7 mouse cellular contexts compared by ENCODE assay signal in genomic region chr9:98955103-98955715, GRCm38 (mm10). TPM values are rescaled to one million over a fixed set of nuclear protein-coding genes. Genes with fewer than 3 reads are reported as not detected.
DNase-seq lines count a peak whose midpoint lies in the region; ATAC-seq lines count a peak whose summit lies in the region.

Gene Foxl2 (plus strand): TSS chr9:98955288.

- H3K9me3 ChIP-seq in megakaryocyte, embryonic 14.5 days = peaks cover 6% of the 10 kb centered on the region
- H3K9me3 ChIP-seq in embryonic facial prominence, embryonic 14.5 days (ENCODE audit: control insufficient read depth, low read length) = no peaks in the 10 kb centered on the region
- no peaks in the 10 kb centered on the region for H3K9me3 ChIP-seq in hindbrain, embryonic 11.5 days (ENCODE audit: control insufficient read depth, low read length)

- peak within 1 kb of the TSS; percentile 80 for H3K27ac ChIP-seq in embryonic facial prominence, embryonic 14.5 days (replicated peaks; ENCODE audit: low read depth, low read length)
- no peak within 1 kb of the TSS for H3K27ac ChIP-seq in hindbrain, embryonic 11.5 days (ENCODE audit: low read depth, low read length)

- H3K4me2 ChIP-seq in embryonic facial prominence, embryonic 14.5 days (ENCODE audit: low read depth, low read length) = peak within 1 kb of the TSS; percentile 87
- peak within 1 kb of the TSS; percentile 82 for H3K4me2 ChIP-seq in hindbrain, embryonic 11.5 days (replicated peaks; ENCODE audit: low read depth, low read length)

- 0% methylated on average over 37 of the region's 58 CpGs for WGBS in embryonic facial prominence, embryonic 14.5 days
- under 1% methylated on average over 48 of the region's 58 CpGs for WGBS in hindbrain, embryonic 11.5 days

- H3K27me3 ChIP-seq in megakaryocyte, embryonic 14.5 days (replicated peaks) = peaks cover 100% of the 10 kb centered on the region
- H3K27me3 ChIP-seq in embryonic facial prominence, embryonic 14.5 days (replicated peaks; ENCODE audit: control insufficient read depth, insufficient read depth, low read length) = peaks cover 100% of the 10 kb centered on the region
- H3K27me3 ChIP-seq in hindbrain, embryonic 11.5 days (ENCODE audit: control insufficient read depth, insufficient read depth, low read length) = peaks cover 88% of the 10 kb centered on the region

- peak; percentile 72 for DNase-seq in embryonic facial prominence, embryonic 14.5 days (ENCODE audit: low spot score)
- peak; percentile 75 for DNase-seq in hindbrain, embryonic 11.5 days (ENCODE audit: low spot score)
- DNase-seq in lung, postnatal 4 days = peak; percentile 10 to 40
- DNase-seq in testis, postnatal 10 days (ENCODE audit: low spot score) = peak; percentile 63
- no peak for DNase-seq in left cerebral cortex, postnatal 36 days (ENCODE audit: low spot score in 2 of 2)

- intact Hi-C loops in left cerebral cortex, postnatal 36 days (cut with DNase I) = loop anchor here (5.0 to 10.0 kb wide), 2 partner anchors 310 to 917 kb away; no protein-coding TSS in a partner anchor

- peak within 1 kb of the TSS; percentile 85 for H3K4me3 ChIP-seq in megakaryocyte, embryonic 14.5 days (replicated peaks)
- H3K4me3 ChIP-seq in embryonic facial prominence, embryonic 14.5 days (ENCODE audit: low read depth, low read length) = peak within 1 kb of the TSS; percentile 54
- peak within 1 kb of the TSS; percentile 43 for H3K4me3 ChIP-seq in hindbrain, embryonic 11.5 days (ENCODE audit: low read depth, low read length)

- H3K4me1 ChIP-seq in megakaryocyte, embryonic 14.5 days = peaks cover 39% of the 10 kb centered on the region
- peaks cover 11% of the 10 kb centered on the region; the same call in 1 of the 2 replicates for H3K4me1 ChIP-seq in embryonic facial prominence, embryonic 14.5 days (ENCODE audit: control insufficient read depth, insufficient read depth, low read length)
- peaks cover 9% of the 10 kb centered on the region for H3K4me1 ChIP-seq in hindbrain, embryonic 11.5 days (replicated peaks; ENCODE audit: control insufficient read depth, insufficient read depth, low read length)

- ATAC-seq in megakaryocyte, adult 5-6 weeks (ENCODE audit: poor library complexity, severe bottlenecking) = no peak
- ATAC-seq in embryonic facial prominence, embryonic 14.5 days (ENCODE audit: low read depth) = peak; percentile 61
- ATAC-seq in hindbrain, embryonic 11.5 days (ENCODE audit: low FRiP score) = peak; percentile 60

- no peaks in the 10 kb centered on the region for H3K36me3 ChIP-seq in megakaryocyte, embryonic 14.5 days (replicated peaks; ENCODE audit: low read length)
- no peaks in the 10 kb centered on the region for H3K36me3 ChIP-seq in embryonic facial prominence, embryonic 14.5 days (ENCODE audit: control insufficient read depth, insufficient read depth, low read length)
- H3K36me3 ChIP-seq in hindbrain, embryonic 11.5 days (ENCODE audit: control insufficient read depth, insufficient read depth, low read length) = no peaks in the 10 kb centered on the region

- peak within 1 kb of the TSS; percentile 70 for H3K9ac ChIP-seq in embryonic facial prominence, embryonic 14.5 days (ENCODE audit: low read depth, low read length)
- peak within 1 kb of the TSS; percentile 44; the same call in 1 of the 2 replicates for H3K9ac ChIP-seq in hindbrain, embryonic 11.5 days (ENCODE audit: low read depth, low read length)

RNA-seq across cellular contexts. Expression of gene Foxl2, which starts in this region (rescaled TPM):
- polyA plus RNA-seq in megakaryocyte, embryonic 14.5 days (2012; ENCODE audit: insufficient read depth, low replicate concordance) = not detected in 2 replicates
- total RNA-seq in megakaryocyte, adult 5-6 weeks (2015) = not detected in 2 replicates
- total RNA-seq in megakaryocyte, adult 5-6 weeks (2017) = not detected in 2 replicates
- polyA plus RNA-seq in embryonic facial prominence, embryonic 14.5 days (2014; fragmentation: Nextera tagmentation; extraction: Ambion mirVana) = 1.0 and 1.5 TPM in 2 replicates
- 1.0 and 1.3 TPM in 2 replicates for polyA plus RNA-seq in hindbrain, embryonic 11.5 days (2014; fragmentation: Nextera tagmentation; extraction: Ambion mirVana)
- total RNA-seq in left cerebral cortex, postnatal 36 days (2021) = under 1 TPM; 0.91 to 0.99 TPM

Comparison
In these comparisons a context has a peak if more than half of its experiments do, and no peak if none do; other contexts are left out.
1. DNase-seq: peak in embryonic facial prominence, embryonic 14.5 days (single experiment), hindbrain, embryonic 11.5 days (single experiment), lung, postnatal 4 days (2 of 2) and testis, postnatal 10 days (single experiment); none in left cerebral cortex, postnatal 36 days (0 of 2).
2. Peak in every context shown above with its lines, with median percentiles within 50 percentile points of each other: H3K4me3 ChIP-seq.